Mouse (Mus musculus) forebrain, embryonic 12.5 days (tissue): ENCODE results near the gene Lep. TPM values are rescaled to one million over a fixed set of nuclear protein-coding genes. Genes with fewer than 3 reads are reported as not detected.

Experiments
- ATAC-seq: fragments of 200-750 bp; cut with Nextera tagmentation; 2 replicates; pipeline ENCODE4 v1.8.0; 2017; ENCODE audit warnings: moderate TSS enrichment; ENCODE audit not compliant: low FRiP score
- H3K27ac ChIP-seq: fragments of 300-500 bp; sonication (generic); 2 replicates; pipeline ENCODE4 v1.5.1; 2016; ENCODE audit warnings: mild to moderate bottlenecking
- H3K27me3 ChIP-seq: fragments of 300-500 bp; sonication (generic); 2 replicates; pipeline ENCODE4 v1.6.1; 2016; ENCODE audit warnings: mild to moderate bottlenecking
- H3K36me3 ChIP-seq: fragments of 300-500 bp; sonication (generic); replicated peaks from 2 replicates; pipeline ENCODE4 v1.6.1; 2016; ENCODE audit warnings: mild to moderate bottlenecking
- H3K4me1 ChIP-seq: fragments of 300-500 bp; sonication (generic); 2 replicates; pipeline ENCODE4 v1.6.1; 2016
- H3K4me2 ChIP-seq: fragments of 300-500 bp; sonication (generic); 2 replicates; pipeline ENCODE4 v1.6.1; 2016; ENCODE audit warnings: mild to moderate bottlenecking, moderate library complexity
- H3K4me3 ChIP-seq: fragments of 300-500 bp; sonication (generic); replicated peaks from 2 replicates; pipeline ENCODE4 v1.5.1; 2016; ENCODE audit warnings: mild to moderate bottlenecking
- H3K9ac ChIP-seq: fragments of 300-500 bp; sonication (generic); 2 replicates; pipeline ENCODE4 v1.6.1; 2016; ENCODE audit warnings: mild to moderate bottlenecking
- H3K9me3 ChIP-seq: fragments of 300-500 bp; sonication (generic); 2 replicates; pipeline ENCODE4 v1.6.1; 2016
- WGBS: fragments of 180-500 bp; shearing (Covaris S2); methylation state at CpG from one replicate; pipeline ENCODE4 v1.1.7; 2016; 5-methylcytosine and 5-hydroxymethylcytosine counted together
- polyA plus RNA-seq: library from polyadenylated mRNA; unstranded; fragments of >200 nt; fragmentation: Nextera tagmentation; extraction: Ambion mirVana; gene quantifications from 2 replicates; pipeline ENCODE4 v1.2.1, GENCODE M21; 2016

The Lep gene
- polyA plus RNA-seq, 1 experiment from 2014 or later: not detected

GRCm38 (mm10) chr6:29026766-29027165 is 33.3 kb upstream of the Lep start:
- peaks cover 23% of the 10 kb centered on the region for H3K27me3 ChIP-seq
- ATAC-seq: no peak
- no peaks in the 10 kb centered on the region for H3K36me3 ChIP-seq
- no peak overlapping the region for H3K4me3 ChIP-seq
- no peak overlapping the region for H3K9ac ChIP-seq
- WGBS: 29% methylated on average over 6 of the region's 6 CpGs
- H3K4me2 ChIP-seq: no peak overlapping the region
- no peak overlapping the region for H3K27ac ChIP-seq
- no peaks in the 10 kb centered on the region for H3K9me3 ChIP-seq
- H3K4me1 ChIP-seq: peaks cover 17% of the 10 kb centered on the region

- no peaks in the 10 kb centered on the region for H3K36me3 ChIP-seq
- H3K4me3 ChIP-seq: no peak overlapping the region
- no peak for ATAC-seq
- H3K9me3 ChIP-seq: no peaks in the 10 kb centered on the region
- peaks cover 9% of the 10 kb centered on the region for H3K27me3 ChIP-seq
- H3K9ac ChIP-seq: no peak overlapping the region
- no peak overlapping the region for H3K27ac ChIP-seq
- H3K4me2 ChIP-seq: no peak overlapping the region
- 58% methylated on average over 5 of the region's 5 CpGs for WGBS
- H3K4me1 ChIP-seq: peaks cover 17% of the 10 kb centered on the region
Observed at GRCm38 (mm10) chr6:29028129-29028528, 31.9 kb upstream of the Lep start.

- Histone ChIP-seq H3K36me3 (no peaks in the 10 kb centered on the region), H3K27ac (no peak overlapping the region), H3K9ac (no peak overlapping the region), H3K4me1 (peaks cover 10% of the 10 kb centered on the region), H3K9me3 (no peaks in the 10 kb centered on the region), H3K4me3 (no peak overlapping the region), H3K27me3 (peaks cover 9% of the 10 kb centered on the region), H3K4me2 (no peak overlapping the region)
- ATAC-seq: no peak
- 86% methylated on average over 6 of the region's 6 CpGs for WGBS
Observed at GRCm38 (mm10) chr6:29029521-29029920, 30.5 kb upstream of the Lep start.

GRCm38 (mm10) chr6:29031216-29031615 is 28.8 kb upstream of the Lep start:
- H3K4me1 ChIP-seq: peaks cover 10% of the 10 kb centered on the region
- H3K4me3 ChIP-seq: no peak overlapping the region
- H3K9ac ChIP-seq: no peak overlapping the region
- no peak overlapping the region for H3K4me2 ChIP-seq
- H3K9me3 ChIP-seq: no peaks in the 10 kb centered on the region
- no peak for ATAC-seq
- no peak overlapping the region for H3K27ac ChIP-seq
- no peaks in the 10 kb centered on the region for H3K27me3 ChIP-seq
- no peaks in the 10 kb centered on the region for H3K36me3 ChIP-seq
- WGBS: 86% methylated on average over 6 of the region's 6 CpGs

GRCm38 (mm10) chr6:29031704-29032310 is 28.2 kb upstream of the Lep start:
- no peak overlapping the region for H3K4me3 ChIP-seq
- peaks cover 5% of the 10 kb centered on the region for H3K4me1 ChIP-seq
- ATAC-seq: no peak
- no peaks in the 10 kb centered on the region for H3K27me3 ChIP-seq
- no peaks in the 10 kb centered on the region for H3K36me3 ChIP-seq
- H3K27ac ChIP-seq: no peak overlapping the region
- no peaks in the 10 kb centered on the region for H3K9me3 ChIP-seq
- H3K9ac ChIP-seq: no peak overlapping the region
- no peak overlapping the region for H3K4me2 ChIP-seq
- 89% methylated on average over 13 of the region's 13 CpGs for WGBS

GRCm38 (mm10) chr6:29032411-29032810 is 27.6 kb upstream of the Lep start:
- WGBS: 89% methylated on average over 12 of the region's 12 CpGs
- Histone ChIP-seq H3K4me3 (no peak overlapping the region), H3K9me3 (no peaks in the 10 kb centered on the region), H3K27me3 (0 out of 2 replicates have a peak, but pooled peaks cover 3% of the 10 kb centered on the region), H3K27ac (no peak overlapping the region), H3K36me3 (no peaks in the 10 kb centered on the region), H3K4me1 (no peaks in the 10 kb centered on the region), H3K4me2 (no peak overlapping the region), H3K9ac (no peak overlapping the region)
- no peak for ATAC-seq

- Histone ChIP-seq H3K9me3 (no peaks in the 10 kb centered on the region), H3K4me2 (no peak overlapping the region), H3K27me3 (0 out of 2 replicates have a peak, but pooled peaks cover 3% of the 10 kb centered on the region), H3K4me3 (no peak overlapping the region), H3K36me3 (no peaks in the 10 kb centered on the region), H3K4me1 (no peaks in the 10 kb centered on the region; the same call in 1 of the 2 replicates), H3K9ac (no peak overlapping the region), H3K27ac (no peak overlapping the region)
- 68% methylated on average over 7 of the region's 7 CpGs for WGBS
- ATAC-seq: no peak
Observed at GRCm38 (mm10) chr6:29033981-29034646, 25.9 kb upstream of the Lep start.

- Histone ChIP-seq H3K9ac (no peak overlapping the region), H3K4me3 (no peak overlapping the region), H3K27me3 (0 out of 2 replicates have a peak, but pooled peaks cover 3% of the 10 kb centered on the region), H3K4me1 (no peaks in the 10 kb centered on the region; the same call in 1 of the 2 replicates), H3K4me2 (no peak overlapping the region), H3K27ac (no peak overlapping the region), H3K9me3 (no peaks in the 10 kb centered on the region), H3K36me3 (no peaks in the 10 kb centered on the region)
- 56% methylated on average over 4 of the region's 4 CpGs for WGBS
- peak; percentile 48; the same call in 1 of the 2 replicates for ATAC-seq
Observed at GRCm38 (mm10) chr6:29036698-29037097, 23.3 kb upstream of the Lep start.

GRCm38 (mm10) chr6:29040266-29040665 is 19.8 kb upstream of the Lep start:
- Histone ChIP-seq H3K4me2 (no peak overlapping the region), H3K4me3 (no peak overlapping the region), H3K9ac (no peak overlapping the region), H3K36me3 (no peaks in the 10 kb centered on the region), H3K4me1 (no peaks in the 10 kb centered on the region; the same call in 1 of the 2 replicates), H3K27ac (no peak overlapping the region), H3K27me3 (0 out of 2 replicates have a peak, but pooled peaks cover 3% of the 10 kb centered on the region), H3K9me3 (0 out of 2 replicates have a peak, but pooled peaks cover 3% of the 10 kb centered on the region)
- WGBS: 97% methylated on average over 2 of the region's 2 CpGs
- ATAC-seq: no peak

GRCm38 (mm10) chr6:29044029-29044428 is 16.0 kb upstream of the Lep start:
- H3K27ac ChIP-seq: no peak overlapping the region
- H3K27me3 ChIP-seq: no peaks in the 10 kb centered on the region
- no peaks in the 10 kb centered on the region for H3K4me1 ChIP-seq
- H3K4me2 ChIP-seq: no peak overlapping the region
- no peak overlapping the region for H3K4me3 ChIP-seq
- H3K9me3 ChIP-seq: 0 out of 2 replicates have a peak, but pooled peaks cover 3% of the 10 kb centered on the region
- ATAC-seq: no peak
- no peaks in the 10 kb centered on the region for H3K36me3 ChIP-seq
- H3K9ac ChIP-seq: no peak overlapping the region

GRCm38 (mm10) chr6:29049926-29050325 is 10.1 kb upstream of the Lep start:
- 71% methylated on average over 5 of the region's 5 CpGs for WGBS
- Histone ChIP-seq H3K4me1 (no peaks in the 10 kb centered on the region; the same call in 1 of the 2 replicates), H3K9me3 (no peaks in the 10 kb centered on the region), H3K4me3 (no peak overlapping the region), H3K27ac (no peak overlapping the region), H3K36me3 (no peaks in the 10 kb centered on the region), H3K9ac (no peak overlapping the region), H3K4me2 (no peak overlapping the region), H3K27me3 (peaks cover 4% of the 10 kb centered on the region; the same call in 1 of the 2 replicates)
- ATAC-seq: no peak

GRCm38 (mm10) chr6:29052188-29052587 is 7.8 kb upstream of the Lep start:
- Histone ChIP-seq H3K4me3 (no peak overlapping the region), H3K36me3 (no peaks in the 10 kb centered on the region), H3K27me3 (peaks cover 4% of the 10 kb centered on the region; the same call in 1 of the 2 replicates), H3K4me2 (no peak overlapping the region), H3K4me1 (no peaks in the 10 kb centered on the region; the same call in 1 of the 2 replicates), H3K9ac (no peak overlapping the region), H3K9me3 (no peaks in the 10 kb centered on the region), H3K27ac (no peak overlapping the region)
- WGBS: 66% methylated on average over 9 of the region's 9 CpGs
- no peak for ATAC-seq

- no peaks in the 10 kb centered on the region; the same call in 1 of the 2 replicates for H3K4me1 ChIP-seq
Observed at GRCm38 (mm10) chr6:29053181-29053580, 6.8 kb upstream of the Lep start.

More at GRCm38 (mm10) chr6:29053181-29053580, 6.8 kb upstream of the Lep start:
- ATAC-seq: no peak
- Histone ChIP-seq H3K27ac (no peak overlapping the region), H3K4me2 (no peak overlapping the region), H3K9me3 (no peaks in the 10 kb centered on the region), H3K4me3 (no peak overlapping the region), H3K36me3 (no peaks in the 10 kb centered on the region), H3K27me3 (peaks cover 4% of the 10 kb centered on the region; the same call in 1 of the 2 replicates), H3K9ac (no peak overlapping the region)
- WGBS: 81% methylated on average over 7 of the region's 7 CpGs
